Mouse (Mus musculus) erythroid progenitor cell, adult 5-6 weeks (primary cell): ENCODE measurements at regions not wholly inside any gene's neighbourhood (a gene's known extent, or its start where the extent isn't known, plus 50 kb on each side); places are given as distances from the start of the nearest gene placed in this dataset.

Source experiments
- ATAC-seq: replicated peaks from 2 replicates; pipeline ENCODE4 v1.8.0; 2016; ENCODE audit warnings: moderate number of reproducible peaks, mild to moderate bottlenecking, moderate TSS enrichment, inconsistent platforms; ENCODE audit not compliant: poor library complexity, low FRiP score, severe bottlenecking

DNA sequence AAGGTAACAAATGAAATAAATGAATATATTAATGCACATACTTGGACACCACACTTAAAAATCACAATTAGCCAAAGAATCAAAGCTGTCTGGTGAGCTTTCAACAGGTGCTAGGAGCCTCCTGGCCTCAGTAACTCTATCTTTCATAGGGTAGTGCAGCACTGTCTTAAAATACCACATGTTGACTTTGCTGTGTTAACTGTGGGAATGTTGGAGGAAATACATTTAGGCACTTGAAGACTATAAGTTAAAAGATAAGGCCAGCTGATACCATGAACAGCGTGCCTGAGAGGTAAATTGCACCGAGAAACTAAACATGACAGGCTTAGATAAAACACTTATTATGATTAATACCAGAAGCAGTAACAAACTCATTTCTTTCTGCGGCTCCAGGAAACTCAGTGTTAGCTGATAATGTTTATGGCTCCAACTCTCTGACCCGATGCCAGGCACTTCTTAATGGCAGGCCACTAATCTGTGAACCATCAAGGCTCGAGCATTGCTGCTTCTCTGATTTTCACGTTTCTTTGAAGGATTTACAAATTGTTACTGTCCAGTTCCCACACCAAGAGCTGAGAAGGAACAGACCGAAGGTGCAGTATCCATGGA lies 343.8 kb upstream of the Fam241a start:
- ATAC-seq, result no peak

DNA sequence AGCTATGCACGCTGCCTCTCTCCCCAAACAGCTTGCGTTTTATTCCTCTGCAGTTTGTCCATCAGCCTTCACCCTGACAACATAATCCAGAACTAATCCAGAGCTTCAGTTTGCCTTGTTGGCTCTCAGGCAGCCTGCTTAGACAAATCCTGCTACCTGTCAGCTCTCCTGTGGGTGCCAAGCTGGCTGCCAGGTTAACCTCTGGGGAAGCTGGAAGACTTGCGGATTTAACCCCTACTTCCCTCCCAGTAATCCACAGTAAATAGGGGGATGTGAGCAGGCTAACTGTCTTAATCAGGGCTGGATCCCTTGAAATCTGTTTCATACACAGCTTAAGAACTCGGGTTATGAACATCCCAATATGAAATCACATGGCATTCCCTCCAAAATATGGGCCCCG lies 334.3 kb upstream of the Fam241a start:
- ATAC-seq, result no peak

DNA sequence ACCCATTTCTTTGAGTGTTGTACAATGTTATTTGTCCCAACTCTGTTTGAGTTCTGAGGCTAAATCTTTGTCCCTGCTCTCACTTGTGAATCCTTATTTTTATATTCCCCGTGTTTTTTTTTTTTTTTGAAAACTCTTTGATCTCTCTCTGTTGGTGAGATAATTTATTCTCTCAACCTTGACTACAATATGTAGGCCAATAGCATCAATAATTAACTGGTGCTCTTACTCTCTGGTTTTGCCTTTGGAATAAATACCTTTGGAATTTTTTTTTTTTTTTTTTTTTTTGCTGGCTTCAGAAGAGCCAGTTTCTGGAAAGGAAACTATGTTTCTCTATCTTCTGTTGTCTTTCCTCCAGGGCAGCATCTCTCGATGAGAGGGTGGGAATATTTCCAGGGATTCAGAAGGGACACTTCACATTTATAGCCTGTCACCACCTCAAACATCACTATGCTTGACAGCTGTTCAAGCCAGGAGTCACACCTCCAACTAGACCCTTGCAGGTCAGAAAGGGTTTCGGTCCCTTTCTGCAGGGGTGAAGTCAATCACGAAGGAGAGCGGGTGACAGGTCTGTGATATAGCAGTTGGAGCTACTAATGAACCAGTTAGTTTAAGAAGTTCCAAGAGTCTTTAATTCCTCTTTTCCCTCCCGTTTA lies 330.9 kb upstream of the Fam241a start:
- ATAC-seq, result no peak

DNA sequence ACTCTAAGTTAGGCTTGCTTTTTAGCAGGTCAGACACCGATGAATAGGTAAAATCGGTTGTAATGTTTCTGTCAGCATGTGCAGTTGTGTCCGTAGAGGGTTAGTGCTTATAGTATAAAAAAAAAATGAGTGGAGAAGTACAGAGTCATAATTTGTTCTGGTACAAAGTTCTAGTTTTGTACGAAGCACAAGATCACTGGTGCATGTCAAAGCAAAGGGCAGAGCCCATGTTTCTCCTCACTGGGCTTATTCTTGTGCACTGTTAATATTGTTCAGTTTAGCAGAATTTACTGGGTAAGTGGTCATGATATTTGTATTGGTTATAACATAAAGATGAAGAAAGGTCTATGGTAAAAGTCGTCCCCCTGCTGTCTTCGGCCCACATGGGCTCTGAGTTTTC lies 330.4 kb upstream of the Fam241a start:
- no peak for ATAC-seq

DNA sequence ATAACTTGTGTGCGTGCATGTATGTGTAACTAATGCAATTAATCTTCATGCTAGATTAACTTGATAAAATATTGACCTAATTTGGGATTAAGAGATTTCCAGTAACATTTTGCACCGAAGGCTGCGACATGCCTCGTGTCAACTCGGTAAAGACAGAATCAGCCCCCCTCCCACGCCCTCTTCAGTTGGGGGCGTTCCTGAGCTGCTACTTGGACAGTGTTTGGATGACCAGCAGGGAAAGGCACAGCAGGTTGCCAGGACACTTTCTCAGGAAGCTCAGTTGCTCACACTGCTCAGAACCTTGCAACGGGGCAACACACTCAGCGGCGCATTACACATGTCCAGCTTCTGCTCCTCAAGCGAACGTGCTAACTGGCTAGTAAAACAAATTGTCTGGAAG lies 326.2 kb upstream of the Fam241a start:
- ATAC-seq, result no peak

DNA sequence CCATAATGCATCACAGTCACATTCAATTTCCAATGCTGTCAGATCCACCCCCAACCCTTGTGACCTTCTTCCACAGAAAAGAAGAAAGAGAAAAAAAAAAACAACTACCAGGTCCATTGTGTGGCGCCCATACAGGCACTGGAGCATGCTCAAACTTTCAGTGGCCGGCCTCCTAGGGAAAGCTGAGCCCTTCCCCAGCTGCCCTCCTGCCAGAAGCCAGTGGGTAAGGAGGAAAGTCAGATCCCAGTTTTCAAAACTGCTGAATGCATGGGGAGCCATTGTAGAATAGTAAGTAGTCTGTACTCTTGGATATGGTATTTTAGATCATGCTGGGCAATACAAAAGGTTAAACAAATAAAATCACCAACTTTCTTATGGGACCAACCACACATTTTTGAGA lies 325.5 kb upstream of the Fam241a start:
- ATAC-seq, result no peak

DNA sequence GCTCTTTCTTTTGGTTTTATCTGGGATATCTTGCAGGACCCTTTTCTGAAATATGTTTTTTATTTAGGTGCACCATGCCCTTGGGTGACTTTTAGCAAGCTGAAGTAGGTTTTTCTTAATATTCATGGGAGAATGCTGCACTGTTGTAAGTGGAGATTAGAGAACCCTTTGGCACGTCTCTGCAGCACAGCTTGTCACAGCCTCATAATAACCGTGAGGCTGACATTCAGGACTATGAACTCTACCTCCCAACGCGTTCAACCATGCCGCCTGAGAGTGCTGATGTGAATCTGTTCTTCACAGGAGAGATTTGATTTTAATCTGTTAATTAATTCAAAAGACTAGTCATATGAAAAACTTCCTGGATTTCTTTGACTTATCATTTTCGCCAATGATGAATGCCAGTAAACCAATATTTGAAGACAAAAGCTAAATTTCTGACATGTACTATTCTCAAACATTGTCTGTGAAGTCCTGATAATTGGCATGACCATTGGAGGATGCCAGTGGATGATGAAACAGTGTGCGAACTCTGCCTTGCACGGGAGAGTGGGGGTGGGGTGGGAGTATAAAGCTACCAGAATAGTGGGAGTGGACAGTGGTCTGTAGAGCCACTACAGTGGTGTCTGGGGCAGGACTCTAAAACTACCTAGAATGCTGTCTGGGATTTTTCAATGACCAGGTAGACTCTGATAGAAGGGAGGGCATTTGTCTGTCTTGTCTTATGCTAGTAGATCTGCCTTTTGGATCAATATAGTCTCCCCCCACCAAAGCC lies 324.8 kb upstream of the Fam241a start:
- ATAC-seq, result no peak

DNA sequence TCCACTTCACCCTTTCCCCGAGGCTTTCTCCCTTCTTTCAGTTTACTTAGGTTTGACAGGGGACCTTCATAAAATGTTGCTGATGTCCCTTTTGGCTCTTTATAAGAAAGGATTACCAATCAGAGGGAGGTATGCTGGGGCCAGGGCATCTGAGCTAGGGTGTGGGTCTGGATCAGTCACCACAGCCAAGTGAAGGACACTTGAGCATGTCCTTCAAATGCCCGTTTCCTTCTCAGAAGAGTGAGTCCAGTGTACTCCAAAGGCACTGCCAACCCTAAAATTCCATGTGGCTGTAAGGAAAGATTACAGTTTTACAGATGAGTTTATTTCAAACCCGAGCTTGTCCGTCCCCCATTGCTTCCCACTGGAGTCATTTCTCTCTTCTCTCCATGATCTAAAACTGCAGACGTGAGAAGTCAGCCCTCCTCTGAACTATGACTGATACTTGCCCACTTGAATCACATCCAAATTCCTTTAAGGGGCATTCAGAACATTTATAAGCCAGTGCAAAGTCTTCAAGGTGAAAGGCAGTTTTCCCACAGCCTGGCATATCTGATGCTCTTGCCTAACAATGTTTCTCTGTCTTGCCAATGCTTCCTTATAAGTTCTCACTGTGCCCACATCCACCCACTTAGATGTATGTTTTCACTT lies 321.8 kb upstream of the Fam241a start:
- ATAC-seq, result no peak

DNA sequence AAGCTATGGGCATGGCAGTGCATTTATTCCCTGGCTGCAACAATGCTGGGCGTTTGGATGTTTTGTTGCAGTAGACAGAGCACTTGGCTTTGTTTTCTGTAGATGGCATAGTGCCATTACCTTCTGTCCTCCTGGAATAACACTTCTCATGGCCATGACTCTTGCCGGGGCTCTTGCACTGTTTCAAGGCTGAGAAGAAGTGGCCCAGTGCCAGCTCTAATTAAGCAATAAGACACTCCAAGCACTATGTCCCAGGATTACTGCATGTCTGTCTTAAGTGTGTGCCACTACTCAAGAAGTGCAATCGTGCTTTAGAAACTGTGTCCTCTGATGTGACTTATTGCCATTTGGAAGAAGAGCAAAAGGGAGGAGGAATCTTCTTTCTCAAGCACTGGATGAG lies 316.1 kb upstream of the Fam241a start:
- no peak for ATAC-seq

DNA sequence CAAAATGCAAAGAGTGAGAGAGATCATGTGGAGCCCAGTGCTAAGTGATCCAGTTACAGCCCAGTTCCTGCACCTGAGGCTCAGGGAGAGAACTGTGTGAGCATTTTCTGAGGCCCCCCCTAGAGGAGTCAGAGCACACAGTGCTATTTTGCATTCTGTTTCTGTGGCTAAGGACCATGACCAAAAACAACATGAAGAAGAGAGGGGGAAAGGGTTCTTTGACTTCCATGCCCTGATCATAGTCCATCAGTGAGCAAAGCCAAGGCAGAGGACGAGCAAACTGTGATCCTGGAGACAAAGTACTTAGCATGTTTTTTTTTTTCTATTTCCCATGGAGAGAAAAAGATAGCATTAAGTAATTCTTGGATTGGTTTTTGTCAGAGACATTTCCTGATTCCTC lies 314.5 kb upstream of the Fam241a start:
- ATAC-seq, result no peak

DNA sequence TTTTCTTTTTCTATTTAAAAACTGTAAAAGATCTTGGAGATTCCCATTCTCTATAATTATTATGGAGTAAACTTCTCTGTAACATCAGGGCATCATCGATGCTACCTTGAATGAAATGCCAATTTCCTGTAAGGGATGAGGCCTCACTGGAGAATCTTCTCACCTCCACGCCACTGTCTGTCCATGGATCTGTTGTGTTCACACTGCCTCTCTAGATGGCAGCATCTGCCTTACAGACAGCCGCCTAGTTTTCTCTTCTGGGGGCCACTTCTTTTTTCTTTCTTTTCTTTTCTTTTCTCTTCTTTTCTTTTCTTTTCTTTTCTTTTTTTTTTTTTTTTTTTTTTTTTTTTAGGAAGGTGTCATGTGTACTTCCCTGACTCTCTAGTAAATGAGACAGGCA lies 310.8 kb upstream of the Fam241a start:
- ATAC-seq, result no peak

DNA sequence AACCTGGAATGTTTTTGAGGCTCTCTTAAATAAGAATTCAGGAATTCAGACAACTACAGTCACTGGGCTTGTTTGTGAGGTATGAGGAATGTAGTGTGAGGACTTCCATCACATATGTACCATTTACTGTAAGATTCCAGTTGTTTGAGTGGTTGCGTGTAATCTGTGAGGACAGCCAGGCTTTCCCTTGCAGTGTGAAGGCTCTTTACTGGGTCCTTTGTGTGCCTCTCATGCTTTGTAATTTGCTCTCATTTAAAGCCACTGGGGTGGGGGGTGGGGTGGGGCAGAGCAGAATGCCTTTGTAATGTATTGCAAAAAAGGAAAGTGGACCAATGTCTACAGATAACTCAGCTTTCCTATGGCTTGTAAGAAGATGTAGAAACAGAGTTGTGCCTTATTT lies 310.4 kb upstream of the Fam241a start:
- ATAC-seq, result no peak

DNA sequence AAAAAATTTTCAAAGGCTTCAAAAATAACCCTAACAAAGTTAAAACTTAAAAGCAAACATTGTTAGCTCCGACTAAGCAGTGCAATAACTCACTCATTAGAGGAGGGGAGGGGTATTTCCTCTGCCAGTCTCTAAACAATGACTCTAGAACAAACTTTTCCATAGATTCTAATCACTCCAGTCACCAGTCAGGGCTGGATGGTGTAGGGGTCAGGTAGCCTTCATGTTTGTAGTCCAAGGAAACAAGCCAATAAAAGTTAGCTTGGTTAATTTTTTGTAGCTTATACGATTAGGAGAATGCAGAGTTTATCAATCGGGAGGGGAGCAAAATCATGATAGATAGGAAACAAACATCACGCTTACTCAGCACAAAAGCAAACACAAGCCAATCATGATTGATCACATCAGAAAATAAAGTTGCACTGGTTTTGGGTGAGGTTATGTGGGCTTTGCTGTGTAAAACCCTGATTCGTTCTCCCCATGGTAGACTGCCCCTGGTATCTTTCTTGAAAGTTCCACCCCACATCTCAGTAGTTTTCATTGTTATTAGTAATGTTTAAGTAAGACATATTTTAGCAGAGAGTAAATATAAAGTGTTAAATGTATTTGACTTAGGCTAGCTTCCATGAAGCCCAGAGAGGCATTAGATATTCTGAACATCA lies 304.6 kb upstream of the Fam241a start:
- no peak for ATAC-seq

DNA sequence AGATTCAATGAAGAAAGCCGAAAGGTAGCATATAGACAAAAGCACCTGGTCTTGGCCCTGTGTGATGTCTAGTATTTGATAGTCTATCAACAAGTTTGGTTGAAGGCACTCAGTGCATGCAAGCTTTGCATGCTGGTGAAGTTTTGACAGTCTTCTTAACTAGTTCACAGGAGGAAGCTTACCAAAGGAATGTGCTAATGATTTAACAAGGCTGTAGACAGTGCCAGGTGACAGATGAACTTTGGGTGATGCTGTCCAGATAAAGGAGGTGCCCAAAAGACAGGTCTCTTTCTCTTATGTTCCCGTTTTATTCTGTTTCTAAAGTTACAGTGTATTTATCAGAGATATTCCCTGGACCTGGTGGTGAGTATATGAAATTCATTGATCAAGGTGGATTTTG lies 303.3 kb upstream of the Fam241a start:
- ATAC-seq, result no peak

DNA sequence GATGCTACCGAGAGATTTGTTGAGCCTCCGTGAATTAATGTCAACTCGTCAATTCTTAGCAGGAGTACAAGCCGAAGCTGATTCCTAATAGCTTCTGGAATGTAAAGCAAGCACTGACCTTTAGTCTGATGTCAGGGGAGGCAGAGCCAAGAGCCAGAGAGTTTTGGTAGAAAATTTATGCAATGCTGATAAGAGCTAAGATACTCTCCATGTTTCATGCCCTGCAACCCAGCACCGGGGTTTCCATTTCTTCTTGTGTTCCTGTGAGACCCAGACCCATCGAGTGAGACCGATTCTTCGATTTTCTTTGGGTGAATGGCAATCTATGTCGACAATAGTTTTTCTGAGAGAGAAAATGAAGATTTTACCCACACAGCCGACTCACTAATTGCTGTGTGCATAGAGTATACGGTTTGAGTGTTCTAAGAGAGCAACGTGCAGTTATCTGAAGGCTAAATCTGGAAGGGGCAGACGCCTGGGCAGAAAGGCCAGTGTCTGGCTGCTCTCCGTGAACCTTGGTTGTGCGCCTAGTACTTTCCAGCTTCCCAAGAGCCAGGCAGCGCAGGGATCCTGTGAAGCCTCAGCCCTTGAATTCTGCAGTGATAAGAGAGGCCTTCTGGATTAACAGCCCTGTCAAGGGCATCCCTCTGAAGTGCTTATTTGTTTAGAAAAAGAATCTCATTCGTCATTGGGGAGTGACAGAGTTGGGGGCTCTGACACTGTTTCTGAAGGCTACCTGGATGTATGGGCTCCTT lies 296.1 kb upstream of the Fam241a start:
- no peak for ATAC-seq

DNA sequence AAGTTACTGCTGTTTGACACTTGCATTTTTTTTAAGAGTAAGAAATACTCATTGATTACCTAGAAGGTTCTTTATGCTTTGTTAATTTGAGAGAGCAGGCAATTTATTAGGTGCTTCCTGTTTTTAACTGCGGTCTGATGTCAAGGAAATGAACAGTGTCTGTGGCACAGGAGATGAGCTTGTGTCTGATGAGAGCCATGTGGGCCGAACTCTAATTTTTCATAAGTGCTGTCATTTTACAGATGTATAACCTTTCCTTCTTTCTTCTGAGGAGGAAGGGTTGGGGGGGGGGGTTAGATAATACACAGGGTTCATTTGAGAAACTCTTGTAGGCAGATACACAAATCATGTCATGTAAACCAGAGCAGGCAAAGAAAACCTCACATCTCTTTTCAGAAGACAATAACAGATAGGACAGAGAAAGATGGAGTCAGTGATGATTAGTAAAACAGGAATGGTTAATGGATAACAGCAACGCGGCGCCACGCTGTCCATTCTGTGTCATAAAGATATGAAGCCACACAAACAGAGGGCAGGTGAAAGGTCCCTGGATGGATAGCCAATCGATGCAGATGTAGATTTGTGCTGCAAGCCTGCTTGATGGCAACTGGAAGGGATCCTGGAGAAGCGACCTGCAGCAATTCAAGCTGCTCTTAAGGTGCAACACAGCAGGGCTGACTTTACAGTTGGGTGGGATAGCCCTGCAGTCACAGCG lies 291.4 kb upstream of the Fam241a start:
- no peak for ATAC-seq

DNA sequence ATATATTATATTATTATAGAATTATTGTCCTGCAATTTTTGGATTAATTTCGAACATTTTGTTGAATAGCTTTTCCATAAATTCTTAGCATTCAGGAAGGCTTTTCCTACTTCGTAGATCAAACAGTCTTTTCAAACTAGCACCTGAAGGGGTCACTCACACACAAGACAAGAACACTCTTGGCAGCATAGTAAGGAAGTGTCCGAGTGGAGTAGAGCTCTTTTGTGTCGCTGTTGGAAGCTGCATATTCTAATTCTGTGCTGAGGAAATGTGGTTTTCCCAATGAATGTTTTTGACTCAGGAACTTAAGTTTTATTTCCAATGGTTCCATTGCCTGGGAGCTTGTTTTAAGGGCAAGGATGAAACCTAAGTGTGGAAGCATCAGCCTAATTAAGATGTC lies 290.2 kb upstream of the Fam241a start:
- ATAC-seq, result no peak

DNA sequence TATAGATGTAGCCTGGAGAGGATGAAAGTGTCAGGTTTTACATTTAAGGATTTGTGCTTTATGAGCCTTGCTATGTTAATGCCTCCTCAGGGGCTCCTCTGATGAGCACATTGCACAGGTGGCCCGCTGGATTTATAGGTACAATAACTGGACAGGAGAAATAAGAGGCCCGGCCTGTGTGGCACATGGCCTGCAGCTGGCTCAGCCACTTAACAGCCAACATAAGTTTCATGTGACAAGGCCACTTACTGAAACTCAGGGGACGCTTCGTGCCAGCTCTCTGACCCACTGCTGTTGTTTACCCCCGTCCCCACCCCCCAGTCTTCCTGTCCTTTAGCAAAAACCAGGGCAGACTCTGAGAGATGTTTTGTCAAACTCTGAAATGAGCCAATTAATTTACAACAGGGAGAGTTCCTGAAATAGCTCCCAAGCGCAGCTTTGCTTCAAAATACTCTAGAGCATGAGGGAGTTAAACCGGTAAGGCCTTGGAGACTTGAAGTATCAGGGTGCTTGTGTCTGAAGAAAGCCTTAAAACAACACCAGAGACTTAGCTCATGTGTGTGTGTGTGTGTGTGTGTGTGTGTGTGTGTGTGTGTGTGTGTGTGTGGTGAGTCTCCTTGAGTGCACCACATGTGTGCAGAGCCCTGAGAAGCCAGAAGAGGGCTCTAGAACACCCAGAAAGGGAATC lies 285.2 kb upstream of the Fam241a start:
- no peak for ATAC-seq

DNA sequence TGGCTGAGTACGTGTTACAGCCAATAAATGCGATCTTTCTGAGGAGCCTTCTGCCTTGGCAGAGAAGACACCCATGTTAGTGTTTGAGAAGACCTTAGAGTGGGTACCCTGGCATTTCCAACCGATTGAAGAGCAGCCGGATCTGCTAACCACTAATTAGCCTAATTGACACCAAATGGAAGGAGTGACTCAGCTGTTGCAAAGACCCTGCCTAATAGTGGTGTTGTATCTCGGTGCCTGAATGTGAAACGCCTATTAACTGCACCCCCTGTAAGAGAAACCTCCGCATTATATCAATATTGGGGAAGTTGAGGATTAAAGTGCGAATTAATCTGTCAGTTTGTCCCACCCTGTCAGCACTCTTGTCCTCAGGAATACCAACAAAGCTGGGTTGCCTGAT lies 253.1 kb upstream of the Fam241a start:
- ATAC-seq, result no peak
